Mouse (Mus musculus) lung, embryonic 14.5 days (tissue): ENCODE data around the gene H1fx. TPM values are rescaled to one million over a fixed set of nuclear protein-coding genes. Genes with fewer than 3 reads are reported as not detected.
"Not testable (repeated sequence)": the region's sequence is repeated elsewhere in the genome, so short reads cannot be mapped to it uniquely, and the experiment has no call there.

ENCODE experiments used
- ATAC-seq: fragments of 200-750 bp; cut with Nextera tagmentation; 2 replicates; pipeline ENCODE4 v1.8.0; 2017; ENCODE audit warnings: mild to moderate bottlenecking, moderate TSS enrichment, moderate library complexity; ENCODE audit not compliant: insufficient read depth
- DNase-seq: peaks from one replicate; pipeline ENCODE4 v3.0.0-alpha.2; 2015
- H3K27ac ChIP-seq: fragments of 300-500 bp; sonication (generic); 2 replicates; pipeline ENCODE4 v1.5.1; 2014; ENCODE audit warnings: low read depth, mild to moderate bottlenecking, moderate library complexity
- H3K27me3 ChIP-seq: fragments of 300-500 bp; sonication (generic); 2 replicates; pipeline ENCODE4 v1.6.1; 2014; ENCODE audit warnings: low read length, control low read depth; ENCODE audit not compliant: insufficient read depth
- H3K36me3 ChIP-seq: fragments of 300-500 bp; sonication (generic); 2 replicates; pipeline ENCODE4 v1.6.1; 2014; ENCODE audit warnings: control low read depth; ENCODE audit not compliant: insufficient read depth
- H3K4me1 ChIP-seq: fragments of 300-500 bp; sonication (generic); 2 replicates; pipeline ENCODE4 v1.6.1; 2014; ENCODE audit warnings: antibody characterized with exemption, control low read depth; ENCODE audit not compliant: insufficient read depth
- H3K4me2 ChIP-seq: fragments of 300-500 bp; sonication (generic); 2 replicates; pipeline ENCODE4 v1.6.1; 2014; ENCODE audit warnings: mild to moderate bottlenecking
- H3K4me3 ChIP-seq: fragments of 300-500 bp; sonication (generic); 2 replicates; pipeline ENCODE4 v1.5.1; 2014; ENCODE audit warnings: low read depth, low read length
- H3K9ac ChIP-seq: fragments of 300-500 bp; sonication (generic); 2 replicates; pipeline ENCODE4 v1.6.1; 2014
- H3K9me3 ChIP-seq: fragments of 300-500 bp; sonication (generic); 2 replicates; pipeline ENCODE4 v1.6.1; 2016; ENCODE audit warnings: low read depth, low read length, control low read depth
- CTCF ChIP-seq: IDR thresholded peaks from 2 replicates; pipeline ENCODE4 v1.5.1; 2016; ENCODE audit warnings: antibody characterized with exemption, low read depth
- WGBS: fragments of 180-500 bp; shearing (Covaris S2); extraction: QIAGEN DNeasy Blood & Tissue Kit; methylation state at CpG from one replicate; pipeline ENCODE4 v1.1.7; 2014; 5-methylcytosine and 5-hydroxymethylcytosine counted together
- polyA plus RNA-seq: library from polyadenylated mRNA; unstranded; fragments of >200 nt; fragmentation: Nextera tagmentation; extraction: Ambion mirVana; gene quantifications from 2 replicates; pipeline ENCODE4 v1.2.1, GENCODE M21; 2014

H1fx gene
- polyA plus RNA-seq, 1 experiment from 2014 or later = 74.4 TPM

- Histone ChIP-seq H3K4me2 (no peak overlapping the region), H3K27ac (no peak overlapping the region), H3K27me3 (no peaks in the 10 kb centered on the region), H3K36me3 (peaks cover 38% of the 10 kb centered on the region), H3K9ac (no peak overlapping the region), H3K4me3 (no peak overlapping the region), H3K9me3 (no peaks in the 10 kb centered on the region), H3K4me1 (no peaks in the 10 kb centered on the region)
- DNase-seq = no peak
- WGBS = 76% methylated on average over 4 of the region's 4 CpGs
- no peak for ATAC-seq
- no peak for TF ChIP-seq CTCF
Measured at GRCm38 (mm10) chr6:88013456-88013855, 32.0 kb upstream of the H1fx start.

GRCm38 (mm10) chr6:88012601-88013000 is 31.2 kb upstream of the H1fx start:
- H3K36me3 ChIP-seq = peaks cover 46% of the 10 kb centered on the region
- H3K27me3 ChIP-seq = no peaks in the 10 kb centered on the region
- DNase-seq (no peak), ATAC-seq (no peak)
- H3K4me3 ChIP-seq = no peak overlapping the region
- no peaks in the 10 kb centered on the region for H3K4me1 ChIP-seq
- no peak overlapping the region for H3K27ac ChIP-seq
- H3K9me3 ChIP-seq = no peaks in the 10 kb centered on the region
- no peak for TF ChIP-seq CTCF
- WGBS = 64% methylated on average over 2 of the region's 2 CpGs
- no peak overlapping the region for H3K4me2 ChIP-seq
- H3K9ac ChIP-seq = no peak overlapping the region

GRCm38 (mm10) chr6:88011106-88011505 is 29.7 kb upstream of the H1fx start:
- DNase-seq = peak; percentile 57
- H3K9me3 ChIP-seq, H3K4me1 ChIP-seq, H3K27ac ChIP-seq, H3K4me2 ChIP-seq, H3K9ac ChIP-seq, ATAC-seq, H3K4me3 ChIP-seq, H3K27me3 ChIP-seq: not testable (repeated sequence)
- peaks cover 56% of the 10 kb centered on the region for H3K36me3 ChIP-seq
- TF ChIP-seq CTCF = peak; percentile 45
- 67% methylated on average over 1 of the region's 1 CpGs for WGBS

GRCm38 (mm10) chr6:88009209-88009608 is 27.8 kb upstream of the H1fx start:
- H3K4me1 ChIP-seq = no peaks in the 10 kb centered on the region
- ATAC-seq (no peak), DNase-seq (no peak)
- 83% methylated on average over 4 of the region's 4 CpGs for WGBS
- H3K9ac ChIP-seq = no peak overlapping the region
- H3K27me3 ChIP-seq = no peaks in the 10 kb centered on the region
- peaks cover 66% of the 10 kb centered on the region for H3K36me3 ChIP-seq
- no peak overlapping the region for H3K4me2 ChIP-seq
- no peak overlapping the region for H3K27ac ChIP-seq
- H3K9me3 ChIP-seq = no peaks in the 10 kb centered on the region
- no peak for TF ChIP-seq CTCF
- H3K4me3 ChIP-seq = no peak overlapping the region

GRCm38 (mm10) chr6:88004773-88005172 is 23.3 kb upstream of the H1fx start:
- H3K9ac ChIP-seq, H3K9me3 ChIP-seq, H3K4me3 ChIP-seq, H3K4me2 ChIP-seq, DNase-seq, H3K27me3 ChIP-seq, H3K4me1 ChIP-seq, ATAC-seq, H3K27ac ChIP-seq: not testable (repeated sequence)
- H3K36me3 ChIP-seq = peaks cover 80% of the 10 kb centered on the region
- 88% methylated on average over 12 of the region's 14 CpGs for WGBS

- H3K4me2 ChIP-seq = no peak overlapping the region
- peaks cover 75% of the 10 kb centered on the region for H3K36me3 ChIP-seq
- no peak for ATAC-seq
- H3K9ac ChIP-seq = no peak overlapping the region
- 82% methylated on average over 4 of the region's 4 CpGs for WGBS
- no peaks in the 10 kb centered on the region for H3K9me3 ChIP-seq
- no peak for TF ChIP-seq CTCF
- H3K4me1 ChIP-seq = no peaks in the 10 kb centered on the region
- H3K27me3 ChIP-seq = no peaks in the 10 kb centered on the region
- no peak for DNase-seq
- no peak overlapping the region for H3K27ac ChIP-seq
- H3K4me3 ChIP-seq = no peak overlapping the region
Measured at GRCm38 (mm10) chr6:88003439-88003838, 22.0 kb upstream of the H1fx start.

GRCm38 (mm10) chr6:87998358-87998757 is 16.9 kb upstream of the H1fx start:
- TF ChIP-seq CTCF = no peak
- ATAC-seq (no peak), DNase-seq (no peak)
- no peak overlapping the region for H3K9ac ChIP-seq
- WGBS = 83% methylated on average over 4 of the region's 4 CpGs
- H3K27me3 ChIP-seq = no peaks in the 10 kb centered on the region
- H3K4me1 ChIP-seq = 0 out of 2 replicates have a peak, but pooled peaks cover 4% of the 10 kb centered on the region
- peaks cover 47% of the 10 kb centered on the region for H3K36me3 ChIP-seq
- H3K27ac ChIP-seq = no peak overlapping the region
- no peak overlapping the region for H3K4me2 ChIP-seq
- no peaks in the 10 kb centered on the region for H3K9me3 ChIP-seq
- no peak overlapping the region for H3K4me3 ChIP-seq
